Mouse (Mus musculus) ES-E14 (cell line): ENCODE results near the gene Pgbd5. TPM values are rescaled to one million over a fixed set of nuclear protein-coding genes. Genes with fewer than 3 reads are reported as not detected.
A peak's percentile ranks its signal among the peaks of the same experiment; 100 is the strongest.

Experiments used
- DNase-seq: peaks from one replicate; pipeline ENCODE4 v3.0.0-alpha.2; 2013; ENCODE audit warnings: low read depth, low spot score
- H3K27ac ChIP-seq: 2 replicates; pipeline ENCODE4 v1.5.1; 2012; ENCODE audit warnings: low read depth, mild to moderate bottlenecking, low read length, moderate library complexity, mixed read lengths; ENCODE audit not compliant: poor library complexity, insufficient read depth, severe bottlenecking
- H3K36me3 ChIP-seq: 2 replicates; pipeline ENCODE4 v1.6.1; 2012; ENCODE audit warnings: mild to moderate bottlenecking, low read length, moderate library complexity, mixed read lengths; ENCODE audit not compliant: control insufficient read depth, poor library complexity, insufficient read depth, severe bottlenecking
- H3K4me1 ChIP-seq, 2 experiments: fragments of 150-350 bp in 1 of 2; sonication (generic) in 1 of 2; 2 replicates each; pipeline ENCODE4 v1.6.1; 2012; ENCODE audit warnings: low read length in 2 of 2, mild to moderate bottlenecking in 1 of 2, mixed read lengths in 1 of 2; ENCODE audit not compliant: control insufficient read depth in 2 of 2, insufficient read depth in 2 of 2, poor library complexity in 1 of 2
- H3K4me3 ChIP-seq, 2 experiments: fragments of 150-350 bp in 1 of 2; sonication (generic) in 1 of 2; 2 replicates each; pipeline ENCODE4 v1.5.1; 2012; ENCODE audit warnings: low read length in 2 of 2, low read depth in 1 of 2, mild to moderate bottlenecking in 1 of 2, mixed read lengths in 1 of 2; ENCODE audit not compliant: insufficient read depth in 1 of 2, poor library complexity in 1 of 2, severe bottlenecking in 1 of 2
- H3K9ac ChIP-seq: 2 replicates; pipeline ENCODE4 v1.6.1; 2012; ENCODE audit warnings: low read depth, mild to moderate bottlenecking, low read length, mixed read lengths; ENCODE audit not compliant: poor library complexity, insufficient read depth, severe bottlenecking
- H3K9me3 ChIP-seq: fragments of 150-350 bp; sonication (generic); 2 replicates; pipeline ENCODE4 v1.6.1; 2012; ENCODE audit warnings: low read depth, mild to moderate bottlenecking, low read length; ENCODE audit not compliant: control insufficient read depth, insufficient read depth
- CHD2 ChIP-seq: IDR thresholded peaks from 2 replicates; pipeline ENCODE4 v1.6.1; 2014; ENCODE audit warnings: mild to moderate bottlenecking, low read depth, low read length, inconsistent platforms
- HCFC1 ChIP-seq: IDR thresholded peaks from 2 replicates; pipeline ENCODE4 v1.6.1; 2012; ENCODE audit warnings: low read length, inconsistent platforms, borderline replicate concordance; ENCODE audit not compliant: insufficient read depth
- MAFK ChIP-seq: IDR thresholded peaks from 2 replicates; pipeline ENCODE4 v1.6.1; 2014; ENCODE audit warnings: mild to moderate bottlenecking, low read depth, low read length, inconsistent platforms; ENCODE audit not compliant: insufficient read depth
- ZC3H11A ChIP-seq: IDR thresholded peaks from 2 replicates; pipeline ENCODE4 v1.6.1; 2012; ENCODE audit warnings: low read depth, mild to moderate bottlenecking, inconsistent platforms, low read length, borderline replicate concordance
- ZNF384 ChIP-seq: IDR thresholded peaks from 2 replicates; pipeline ENCODE4 v1.6.1; 2012; ENCODE audit warnings: low read depth, low read length, inconsistent platforms
- in situ Hi-C, 2 experiments: fragments of 600-800 bp; cut with MboI; formaldehyde crosslinking; loops; one replicate each; pipeline ENCODE4 v1.15.1; 2025; ENCODE audit warnings: low sequenced_read_pairs in 2 of 2, inconsistent platforms in 1 of 2; ENCODE audit not compliant: unreplicated experiment in 2 of 2
- total RNA-seq: library from RNA; depleted of rRNA; stranded (reverse); fragments of 300-350 nt; gene quantifications from 2 replicates; pipeline ENCODE4 v1.2.3, GENCODE M21; 2012

Gene Pgbd5
- total RNA-seq, 1 experiment = 2.1 TPM

GRCm38 (mm10) chr8:124349663-124350062 is 89.8 kb downstream of the Pgbd5 start:
- no peaks in the 10 kb centered on the region for H3K9me3 ChIP-seq
- DNase-seq = peak; percentile 56
- in situ Hi-C loops = loop anchor here (5.0 to 10.0 kb wide), 2 partner anchors 297 to 565 kb away; no protein-coding TSS in a partner anchor
- no peak overlapping the region for H3K9ac ChIP-seq
- H3K4me3 ChIP-seq = no peak overlapping the region
- peaks cover 2% of the 10 kb centered on the region; the same call in 1 of the 2 replicates for H3K36me3 ChIP-seq
- TF ChIP-seq ZC3H11A (peak; percentile 93), MAFK (no peak)
- no peak overlapping the region for H3K27ac ChIP-seq
- peaks cover 0 to 4% of the 10 kb centered on the region in 2 experiments; a peak in 1 of 4 replicates for H3K4me1 ChIP-seq

- TF ChIP-seq ZNF384 (no peak), MAFK (no peak), HCFC1 (no peak), ZC3H11A (no peak), CHD2 (no peak)
- DNase-seq = no peak
- Histone ChIP-seq H3K27ac (no peak overlapping the region), H3K4me1 (peaks cover 0 to 4% of the 10 kb centered on the region in 2 experiments; a peak in 1 of 4 replicates), H3K4me3 (no peak overlapping the region), H3K36me3 (peaks cover 14% of the 10 kb centered on the region), H3K9ac (no peak overlapping the region), H3K9me3 (no peaks in the 10 kb centered on the region)
- in situ Hi-C loops = loop anchor here (5.0 kb wide), 1 partner anchor 296 kb away; no protein-coding TSS in a partner anchor
Measured at GRCm38 (mm10) chr8:124348087-124348486, 91.4 kb downstream of the Pgbd5 start.

- peak; percentile 50 for DNase-seq
- no peaks in the 10 kb centered on the region for H3K9me3 ChIP-seq
- in situ Hi-C loops = loop anchor here (5.0 kb wide), 1 partner anchor 295 kb away; no protein-coding TSS in a partner anchor
- H3K27ac ChIP-seq = no peak overlapping the region
- H3K36me3 ChIP-seq = peaks cover 17% of the 10 kb centered on the region
- peaks cover 0 to 4% of the 10 kb centered on the region in 2 experiments; a peak in 1 of 4 replicates for H3K4me1 ChIP-seq
- no peak overlapping the region for H3K4me3 ChIP-seq
- no peak for TF ChIP-seq HCFC1
- TF ChIP-seq ZC3H11A = 0 out of 2 replicates have a peak, but pooled peaks have one; percentile 38
- H3K9ac ChIP-seq = no peak overlapping the region
Measured at GRCm38 (mm10) chr8:124346852-124347523, 92.5 kb downstream of the Pgbd5 start.

GRCm38 (mm10) chr8:124345098-124345497 is 94.4 kb downstream of the Pgbd5 start:
- in situ Hi-C loops = loop anchor here (5.0 kb wide), 1 partner anchor 293 kb away; no protein-coding TSS in a partner anchor
- Histone ChIP-seq H3K27ac (no peak overlapping the region), H3K9me3 (no peaks in the 10 kb centered on the region), H3K4me1 (peaks cover 0 to 4% of the 10 kb centered on the region in 2 experiments; a peak in 1 of 4 replicates), H3K9ac (no peak overlapping the region), H3K4me3 (no peak overlapping the region), H3K36me3 (peaks cover 26% of the 10 kb centered on the region)
- no peak for TF ChIP-seq HCFC1
- no peak for DNase-seq

- H3K9me3 ChIP-seq = no peaks in the 10 kb centered on the region
- H3K36me3 ChIP-seq = peaks cover 31% of the 10 kb centered on the region
- in situ Hi-C loops = no loop called here
- no peak overlapping the region for H3K9ac ChIP-seq
- no peak overlapping the region for H3K27ac ChIP-seq
- no peak overlapping the region for H3K4me3 ChIP-seq
- H3K4me1 ChIP-seq = peaks cover 0 to 4% of the 10 kb centered on the region in 2 experiments; a peak in 1 of 4 replicates
- TF ChIP-seq MAFK (no peak), HCFC1 (no peak), ZNF384 (no peak), CHD2 (no peak), ZC3H11A (no peak)
- no peak for DNase-seq
Measured at GRCm38 (mm10) chr8:124343991-124344390, 95.5 kb downstream of the Pgbd5 start.
